Mouse (Mus musculus) kidney, embryonic 14.5 days (tissue): ENCODE data around the gene Lhfpl5. TPM values are rescaled to one million over a fixed set of nuclear protein-coding genes. Genes with fewer than 3 reads are reported as not detected.
A peak's percentile ranks its signal among the peaks of the same experiment; 100 is the strongest.

Experiments
- ATAC-seq: fragments of 200-750 bp; cut with Nextera tagmentation; 2 replicates; pipeline ENCODE4 v1.8.0; 2017; ENCODE audit warnings: moderate number of reproducible peaks, mild to moderate bottlenecking, moderate TSS enrichment, moderate library complexity; ENCODE audit not compliant: low FRiP score, low TSS enrichment
- H3K27ac ChIP-seq: fragments of 300-500 bp; sonication (generic); 2 replicates; pipeline ENCODE4 v1.5.1; 2014; ENCODE audit warnings: low read depth, mild to moderate bottlenecking, low read length, moderate library complexity, mixed read lengths
- H3K27me3 ChIP-seq: fragments of 300-500 bp; sonication (generic); 2 replicates; pipeline ENCODE4 v1.6.1; 2014; ENCODE audit warnings: mild to moderate bottlenecking, low read length; ENCODE audit not compliant: control insufficient read depth, insufficient read depth
- H3K36me3 ChIP-seq: fragments of 300-500 bp; sonication (generic); 2 replicates; pipeline ENCODE4 v1.6.1; 2014; ENCODE audit warnings: low read length, mixed read lengths; ENCODE audit not compliant: control insufficient read depth, insufficient read depth
- H3K4me1 ChIP-seq: fragments of 300-500 bp; sonication (generic); 2 replicates; pipeline ENCODE4 v1.6.1; 2014; ENCODE audit warnings: low read length, mixed read lengths; ENCODE audit not compliant: control insufficient read depth, insufficient read depth
- H3K4me2 ChIP-seq: fragments of 300-500 bp; sonication (generic); replicated peaks from 2 replicates; pipeline ENCODE4 v1.6.1; 2014; ENCODE audit warnings: low read depth, mild to moderate bottlenecking, low read length
- H3K4me3 ChIP-seq: fragments of 300-500 bp; sonication (generic); 2 replicates; pipeline ENCODE4 v1.5.1; 2014; ENCODE audit warnings: mild to moderate bottlenecking, low read length
- H3K9ac ChIP-seq: fragments of 300-500 bp; sonication (generic); 2 replicates; pipeline ENCODE4 v1.6.1; 2014; ENCODE audit warnings: low read depth, mild to moderate bottlenecking, low read length, moderate library complexity
- H3K9me3 ChIP-seq: fragments of 300-500 bp; sonication (generic); 2 replicates; pipeline ENCODE4 v1.6.1; 2016; ENCODE audit warnings: low read length; ENCODE audit not compliant: control insufficient read depth
- WGBS: fragments of 180-500 bp; shearing (Covaris S2); extraction: QIAGEN DNeasy Blood & Tissue Kit; methylation state at CpG from one replicate; pipeline ENCODE4 v1.1.7; 2014; 5-methylcytosine and 5-hydroxymethylcytosine counted together
- polyA plus RNA-seq: library from polyadenylated mRNA; unstranded; fragments of >200 nt; fragmentation: Nextera tagmentation; extraction: Ambion mirVana; gene quantifications from 2 replicates; pipeline ENCODE4 v1.2.1, GENCODE M21; 2014

Lhfpl5 gene
- polyA plus RNA-seq, 1 experiment from 2014 or later: 0.45 TPM

DNA sequence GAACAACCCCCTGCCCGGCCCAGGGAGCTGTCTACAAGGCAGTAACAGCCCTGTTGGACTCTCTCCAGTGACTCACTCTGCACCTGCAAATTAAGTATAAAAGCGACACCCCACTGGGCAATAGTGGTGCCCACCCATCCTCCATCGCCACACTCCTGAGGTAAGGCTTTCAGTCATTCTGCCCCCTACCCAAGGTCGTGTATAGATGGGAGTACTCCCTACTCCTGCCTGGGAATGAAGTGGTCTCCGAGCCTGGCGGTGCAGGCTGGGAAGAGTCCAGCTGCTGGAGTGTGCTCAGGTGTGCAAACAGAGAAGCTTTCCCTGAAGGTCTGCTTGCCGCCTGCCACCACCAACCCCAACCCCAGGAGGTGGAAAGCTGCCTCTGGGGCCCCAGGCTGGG is 13.8 kb upstream of the Lhfpl5 start:
- H3K4me2 ChIP-seq: no peak overlapping the region
- H3K4me1 ChIP-seq: no peaks in the 10 kb centered on the region
- H3K27me3 ChIP-seq: no peaks in the 10 kb centered on the region
- no peaks in the 10 kb centered on the region for H3K36me3 ChIP-seq
- no peak overlapping the region for H3K4me3 ChIP-seq
- no peak overlapping the region for H3K9ac ChIP-seq
- H3K27ac ChIP-seq: no peak overlapping the region
- no peak for ATAC-seq
- 56% methylated on average over 7 of the region's 7 CpGs for WGBS
- no peaks in the 10 kb centered on the region for H3K9me3 ChIP-seq

DNA sequence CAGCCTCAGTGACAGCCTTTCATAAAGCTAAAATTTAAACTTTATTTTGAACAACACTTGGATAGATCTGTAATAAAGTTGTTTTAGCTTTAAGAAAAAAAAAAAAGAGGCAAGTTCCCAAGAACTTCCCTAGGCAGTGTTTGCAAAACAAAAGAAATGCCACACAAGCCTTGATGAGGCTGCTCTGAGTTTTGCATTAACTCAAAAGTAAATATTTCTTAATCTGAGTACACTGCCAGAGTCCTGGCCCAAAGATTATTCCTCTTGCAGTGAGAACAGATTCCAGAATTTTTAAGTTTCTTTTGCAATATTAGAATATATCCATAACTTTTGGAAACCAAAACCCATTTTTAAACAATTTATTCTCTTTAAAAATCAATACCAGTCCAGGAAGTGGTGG is 10.3 kb upstream of the Lhfpl5 start:
- Histone ChIP-seq H3K4me1 (no peaks in the 10 kb centered on the region), H3K9ac (no peak overlapping the region), H3K27me3 (no peaks in the 10 kb centered on the region), H3K36me3 (no peaks in the 10 kb centered on the region), H3K27ac (no peak overlapping the region), H3K9me3 (no peaks in the 10 kb centered on the region), H3K4me2 (no peak overlapping the region), H3K4me3 (no peak overlapping the region)
- no peak for ATAC-seq

DNA sequence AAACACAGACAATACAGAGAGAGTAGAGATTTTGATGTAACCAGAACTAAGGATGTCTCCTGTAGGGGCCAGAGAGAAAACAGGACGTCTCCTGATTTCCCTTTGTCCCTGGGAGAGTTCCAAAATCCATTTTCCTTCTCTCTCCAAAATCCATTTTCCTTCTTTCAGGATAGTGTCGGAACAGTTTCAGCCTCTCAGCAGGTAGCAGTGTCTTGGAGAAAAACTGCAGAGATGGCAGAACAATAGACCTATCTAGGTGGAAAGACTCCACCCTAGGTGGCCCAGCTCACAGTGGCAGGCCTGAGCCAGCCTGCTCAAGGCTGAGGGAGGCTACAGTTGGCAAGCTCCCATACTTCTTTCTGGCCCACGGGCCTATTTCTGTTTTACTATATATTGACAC is 7.9 kb upstream of the Lhfpl5 start:
- H3K4me3 ChIP-seq: no peak overlapping the region
- H3K27ac ChIP-seq: no peak overlapping the region
- 59% methylated on average over 3 of the region's 3 CpGs for WGBS
- no peaks in the 10 kb centered on the region for H3K4me1 ChIP-seq
- H3K36me3 ChIP-seq: no peaks in the 10 kb centered on the region
- no peaks in the 10 kb centered on the region for H3K9me3 ChIP-seq
- no peaks in the 10 kb centered on the region for H3K27me3 ChIP-seq
- no peak for ATAC-seq
- H3K9ac ChIP-seq: no peak overlapping the region
- H3K4me2 ChIP-seq: no peak overlapping the region

DNA sequence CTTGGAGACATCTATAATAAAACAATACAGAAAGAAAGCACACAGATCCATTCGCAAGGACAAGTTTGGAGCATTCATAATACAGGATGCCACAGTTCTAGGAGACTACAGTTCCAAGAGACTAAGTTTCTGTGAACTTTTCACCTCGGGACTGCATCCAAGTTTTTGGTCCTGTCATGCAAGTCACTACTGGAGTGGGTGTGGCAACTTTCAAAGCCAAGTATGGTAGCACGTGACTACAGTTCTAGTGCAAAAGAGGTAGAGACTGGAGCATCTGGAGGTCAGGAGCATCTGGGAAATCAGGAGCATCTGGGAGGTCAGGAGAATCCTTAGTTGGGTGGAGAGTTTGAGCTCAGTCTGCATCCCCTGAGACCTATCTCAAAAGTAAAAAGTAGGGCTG is 3.6 kb upstream of the Lhfpl5 start:
- no peaks in the 10 kb centered on the region for H3K9me3 ChIP-seq
- H3K4me2 ChIP-seq: no peak overlapping the region
- 84% methylated on average over 3 of the region's 3 CpGs for WGBS
- no peak for ATAC-seq
- peaks cover 3% of the 10 kb centered on the region; the same call in 1 of the 2 replicates for H3K4me1 ChIP-seq
- H3K4me3 ChIP-seq: no peak overlapping the region
- H3K9ac ChIP-seq: no peak overlapping the region
- no peak overlapping the region for H3K27ac ChIP-seq
- no peaks in the 10 kb centered on the region for H3K36me3 ChIP-seq
- H3K27me3 ChIP-seq: no peaks in the 10 kb centered on the region; the same call in 1 of the 2 replicates

DNA sequence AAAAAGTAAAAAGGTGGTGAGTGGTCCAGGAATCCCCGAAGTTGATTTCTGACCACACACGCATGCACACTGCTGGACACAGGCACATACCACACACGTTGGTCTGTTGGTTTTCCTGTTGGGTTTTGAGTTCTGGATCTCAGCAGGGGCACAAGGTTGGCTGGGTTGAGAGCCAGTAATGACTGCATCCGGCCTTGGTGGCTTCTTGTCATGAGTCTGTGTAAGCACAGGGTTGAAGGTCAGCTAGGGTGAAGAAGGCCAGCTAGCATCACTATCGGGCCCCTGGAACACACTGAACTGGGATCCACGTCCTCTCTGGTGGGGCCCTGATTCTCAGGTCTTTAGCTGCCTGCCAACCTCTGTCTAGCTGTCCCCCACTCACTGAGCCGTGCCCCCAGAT is 2.9 kb upstream of the Lhfpl5 start:
- Histone ChIP-seq H3K27ac (no peak overlapping the region), H3K9ac (no peak overlapping the region), H3K4me1 (peaks cover 3% of the 10 kb centered on the region; the same call in 1 of the 2 replicates), H3K9me3 (no peaks in the 10 kb centered on the region), H3K27me3 (no peaks in the 10 kb centered on the region; the same call in 1 of the 2 replicates), H3K4me2 (no peak overlapping the region), H3K36me3 (no peaks in the 10 kb centered on the region), H3K4me3 (no peak overlapping the region)
- 84% methylated on average over 7 of the region's 7 CpGs for WGBS
- ATAC-seq: no peak

DNA sequence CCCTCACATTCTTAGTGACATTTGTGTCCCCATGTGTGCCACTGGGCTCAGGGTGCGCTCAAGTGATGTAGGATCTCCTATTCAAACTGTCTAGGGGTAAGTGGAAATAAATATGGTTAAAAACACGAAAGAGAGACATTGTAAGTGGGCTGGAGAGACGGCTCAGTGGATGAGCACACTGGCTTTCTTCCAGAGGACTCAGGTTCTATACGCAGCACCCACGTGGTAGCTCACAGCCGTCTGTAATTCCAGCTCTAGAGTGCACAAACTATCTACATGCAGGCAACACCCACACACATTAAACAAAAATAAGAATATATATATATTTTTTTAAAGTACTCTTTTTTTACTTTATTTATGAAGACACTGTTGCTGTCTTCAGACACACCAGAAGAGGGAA is 2.5 kb upstream of the Lhfpl5 start:
- Histone ChIP-seq H3K27ac (no peak overlapping the region), H3K4me3 (no peak overlapping the region), H3K4me1 (peaks cover 3% of the 10 kb centered on the region; the same call in 1 of the 2 replicates), H3K9ac (no peak overlapping the region), H3K4me2 (no peak overlapping the region), H3K27me3 (no peaks in the 10 kb centered on the region; the same call in 1 of the 2 replicates), H3K9me3 (no peaks in the 10 kb centered on the region), H3K36me3 (no peaks in the 10 kb centered on the region)
- no peak for ATAC-seq
- WGBS: 82% methylated on average over 6 of the region's 6 CpGs

DNA sequence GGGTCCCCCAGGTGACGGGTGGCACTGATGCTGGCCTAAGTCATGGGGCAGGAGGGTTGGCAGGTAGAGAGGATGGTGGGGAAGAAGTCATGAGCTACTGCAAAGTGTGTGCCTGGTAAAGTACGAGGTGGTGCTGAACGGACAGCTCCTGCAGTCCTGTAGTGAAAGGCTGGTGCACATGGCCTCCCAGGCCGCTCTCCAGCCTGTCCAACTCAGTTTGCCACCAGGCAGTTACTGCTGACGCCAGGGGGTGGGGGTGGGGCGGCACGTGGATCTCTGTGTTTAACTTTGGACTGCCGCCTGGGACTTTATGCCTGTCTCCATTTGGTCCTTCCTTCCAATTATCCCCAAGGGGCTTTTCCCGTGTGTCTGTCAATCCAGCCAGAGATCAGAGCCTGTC is 5.0 kb downstream of the Lhfpl5 start:
- no peak overlapping the region for H3K4me2 ChIP-seq
- peak; percentile 34; the same call in 1 of the 2 replicates for ATAC-seq
- no peak overlapping the region for H3K4me3 ChIP-seq
- H3K9me3 ChIP-seq: no peaks in the 10 kb centered on the region
- 3% methylated on average over 9 of the region's 9 CpGs for WGBS
- no peaks in the 10 kb centered on the region for H3K36me3 ChIP-seq
- H3K9ac ChIP-seq: no peak overlapping the region
- H3K27ac ChIP-seq: no peak overlapping the region
- no peaks in the 10 kb centered on the region; the same call in 1 of the 2 replicates for H3K4me1 ChIP-seq
- no peaks in the 10 kb centered on the region for H3K27me3 ChIP-seq

DNA sequence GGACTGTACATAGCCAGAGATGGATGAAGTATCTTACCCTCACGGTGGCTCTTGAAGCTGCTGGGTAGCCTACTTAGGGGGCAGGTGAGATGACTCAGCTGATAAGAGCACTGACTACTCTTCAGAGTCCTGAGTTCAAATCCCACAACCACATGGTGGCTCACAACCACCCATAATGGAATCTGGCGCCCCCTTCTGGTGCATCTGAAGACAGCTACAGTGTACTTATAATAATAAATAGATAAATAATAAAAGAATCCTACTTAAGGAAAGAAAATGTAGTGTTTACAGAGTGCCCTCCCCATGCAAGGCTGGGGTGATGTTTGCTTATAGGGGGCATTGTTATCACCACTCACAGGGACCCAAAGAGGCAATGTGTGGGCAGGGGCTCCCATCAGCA is 5.6 kb downstream of the Lhfpl5 start:
- Histone ChIP-seq H3K4me1 (no peaks in the 10 kb centered on the region), H3K36me3 (no peaks in the 10 kb centered on the region), H3K27ac (no peak overlapping the region), H3K4me2 (no peak overlapping the region), H3K9ac (no peak overlapping the region), H3K9me3 (no peaks in the 10 kb centered on the region), H3K27me3 (no peaks in the 10 kb centered on the region), H3K4me3 (no peak overlapping the region)
- 58% methylated on average over 2 of the region's 2 CpGs for WGBS
- no peak for ATAC-seq

DNA sequence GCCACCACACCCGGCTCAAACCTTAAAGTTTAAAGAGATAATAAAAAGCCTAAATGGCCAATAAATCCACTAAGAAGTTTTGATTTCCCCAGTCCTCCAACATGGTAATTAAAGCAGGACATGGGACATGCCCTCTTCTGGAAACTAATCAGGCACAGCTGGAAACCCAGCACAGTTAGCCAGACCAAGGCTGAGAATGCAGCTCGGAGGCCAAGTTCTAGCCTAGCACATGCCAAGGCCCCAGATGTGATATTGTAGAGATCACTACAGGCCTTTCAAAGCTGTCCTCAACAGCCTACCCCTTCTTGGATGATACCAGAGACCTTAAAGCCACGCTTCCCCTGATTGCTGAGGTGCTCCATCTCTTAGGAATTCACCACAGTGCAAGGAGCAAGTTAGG is 11.1 kb downstream of the Lhfpl5 start:
- no peaks in the 10 kb centered on the region for H3K9me3 ChIP-seq
- 71% methylated on average over 3 of the region's 3 CpGs for WGBS
- no peaks in the 10 kb centered on the region for H3K27me3 ChIP-seq
- ATAC-seq: no peak
- H3K9ac ChIP-seq: no peak overlapping the region
- no peaks in the 10 kb centered on the region for H3K4me1 ChIP-seq
- no peak overlapping the region for H3K4me2 ChIP-seq
- H3K4me3 ChIP-seq: no peak overlapping the region
- no peak overlapping the region for H3K27ac ChIP-seq
- peaks cover 36% of the 10 kb centered on the region for H3K36me3 ChIP-seq
